Mouse (Mus musculus) adipose tissue, adult 10 weeks (tissue): ENCODE results near the gene Taok2. TPM values are rescaled to one million over a fixed set of nuclear protein-coding genes. Genes with fewer than 3 reads are reported as not detected.

ENCODE experiments used
- polyA plus RNA-seq: library from polyadenylated mRNA; stranded (reverse); fragments of 350-450 nt; fragmentation: Illumina TruSeq; extraction: RNeasy Lipid Tissue Mini Kit (QIAGEN cat#74804); gene quantifications from one replicate; pipeline ENCODE4 v1.2.3, GENCODE M21; 2014; ENCODE audit warnings: low read depth, low replicate concordance

Gene Taok2
- polyA plus RNA-seq, result 53.1 TPM

DNA sequence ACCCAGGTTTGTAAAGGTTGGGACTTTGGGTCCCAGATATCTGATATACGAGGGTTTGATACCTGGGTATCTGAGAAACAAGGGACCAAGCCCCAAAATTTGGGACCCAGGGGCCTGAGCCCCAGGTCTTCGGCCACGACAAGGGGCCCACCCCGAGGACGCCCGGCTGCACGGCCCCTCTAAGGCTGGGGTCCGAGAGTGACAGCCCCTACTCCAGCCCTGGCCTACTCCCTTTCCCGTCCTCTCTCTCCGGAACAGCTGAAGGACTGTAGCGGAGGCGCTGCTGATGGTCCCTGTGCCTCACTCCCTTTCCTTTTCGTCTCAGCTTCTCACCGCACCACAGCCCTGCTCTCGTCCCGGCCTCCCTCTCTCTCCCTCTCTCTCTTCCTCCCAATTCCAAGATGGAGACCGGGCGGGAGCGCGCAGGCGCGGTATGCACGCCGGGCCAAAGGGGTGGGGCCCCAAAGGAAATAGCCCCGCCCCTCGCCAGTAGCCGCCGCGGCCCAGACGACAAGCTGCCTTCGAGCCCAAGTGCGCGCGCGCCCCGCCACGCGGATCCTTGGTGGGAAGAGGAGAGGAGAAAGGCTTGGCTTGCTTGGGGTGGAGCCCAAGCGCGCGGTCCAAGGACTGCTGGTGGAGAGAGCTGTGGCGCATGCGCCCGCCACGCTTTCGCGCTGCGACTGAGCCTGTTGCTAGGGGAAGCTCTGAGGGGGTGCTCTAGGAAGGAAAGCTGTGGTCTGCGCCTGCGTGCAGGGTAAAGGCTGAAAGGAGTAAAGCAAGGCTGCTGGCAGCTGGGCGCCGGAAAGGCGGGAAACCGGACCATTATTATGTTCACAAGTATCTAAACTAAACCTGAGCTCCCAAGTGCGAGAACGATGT is at the start of gene Taok2:
TSS of gene Taok2 (minus strand) at position 418 of the 879 bp plus-strand sequence.

DNA sequence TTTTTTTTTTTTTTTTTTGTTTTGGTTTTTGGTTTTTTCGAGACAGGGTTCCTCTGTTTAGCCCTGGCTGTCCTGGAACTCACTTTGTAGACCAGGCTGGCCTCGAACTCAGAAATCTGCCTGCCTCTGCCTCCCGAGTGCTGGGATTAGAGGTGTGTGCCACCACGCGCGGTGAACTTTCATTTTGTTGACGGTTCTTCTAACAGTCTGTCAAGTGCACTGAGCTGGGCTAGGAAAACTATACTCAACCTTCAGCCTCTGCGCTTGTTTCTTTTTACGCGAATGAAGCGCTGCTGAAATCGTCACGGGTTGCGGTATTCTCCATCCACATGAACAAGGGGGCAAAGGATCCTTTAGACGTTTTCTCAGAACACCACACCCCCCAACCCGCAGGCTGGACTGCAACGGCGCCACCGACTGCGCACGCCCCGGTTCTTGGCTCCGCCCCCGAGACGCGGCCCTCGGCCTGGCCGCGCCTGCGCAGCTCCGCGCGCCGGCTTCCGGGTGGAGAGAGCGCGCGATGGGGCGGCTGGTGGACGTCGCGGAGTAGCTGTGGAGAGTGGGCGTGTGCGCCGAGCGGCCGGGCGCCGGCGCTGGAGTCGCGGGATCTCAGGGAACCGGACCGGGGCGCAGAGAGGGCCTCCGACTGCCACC is 44.0 kb upstream of the Taok2 start, which contains the start of gene Kctd13:
TSS of gene Kctd13 (plus strand) at position 496 of the 654 bp plus-strand sequence.

DNA sequence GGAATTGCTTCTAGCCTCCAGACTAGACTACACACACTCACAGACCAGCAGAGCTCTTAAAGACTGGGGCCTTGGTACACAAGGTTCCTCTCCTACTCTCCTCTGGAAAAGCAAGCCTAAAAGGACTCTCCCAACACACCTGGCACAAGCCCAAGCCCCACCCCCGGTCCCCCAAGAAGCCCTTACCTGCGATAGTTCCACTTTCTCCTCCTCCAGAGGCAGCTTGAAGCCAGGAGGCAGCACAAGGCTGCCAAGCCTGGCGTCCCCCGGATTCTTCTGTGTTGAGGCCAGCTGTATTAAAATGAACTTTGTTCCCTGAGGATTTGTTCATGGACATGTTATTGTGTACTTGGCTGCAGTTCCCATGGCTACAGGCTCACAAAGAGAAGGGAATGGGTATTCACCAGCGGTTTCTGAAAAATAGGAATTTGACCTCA is 38.1 kb upstream of the Taok2 start, which contains the start of gene Tmem219:
TSS of gene Tmem219 (minus strand) at position 294 of the 437 bp plus-strand sequence.

DNA sequence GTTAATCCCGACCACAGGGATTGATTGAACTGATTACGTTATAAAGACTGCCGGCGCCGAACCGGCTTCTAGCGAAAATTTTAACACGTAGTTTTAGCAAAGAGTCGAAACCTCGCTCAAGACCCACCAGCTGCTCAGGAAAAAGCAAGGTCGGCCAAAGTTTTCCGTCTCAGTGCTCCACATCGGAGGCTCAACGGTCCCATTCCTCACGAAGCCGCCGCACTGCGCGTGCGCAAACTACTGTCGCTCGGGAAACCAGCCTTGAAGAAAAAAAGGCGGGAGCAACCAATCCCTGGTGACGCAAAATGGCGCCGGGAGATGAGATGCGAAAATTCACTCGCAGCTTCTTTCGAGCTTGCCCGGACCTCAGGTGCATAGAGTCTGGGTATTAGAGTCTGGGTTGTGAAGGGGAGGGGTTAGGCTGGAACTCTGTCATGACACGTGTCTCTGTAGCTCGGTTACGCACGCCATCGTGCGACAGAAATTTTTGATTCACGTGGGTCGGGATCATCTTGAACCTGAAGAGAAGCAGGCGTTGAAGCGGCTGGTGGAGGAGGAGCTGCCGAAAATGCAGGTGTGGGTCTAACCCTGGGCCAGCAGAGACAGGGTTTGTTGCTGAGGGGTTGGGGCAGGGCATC is 22.2 kb downstream of the Taok2 start, which contains the start of gene Ino80e:
TSS of gene Ino80e (minus strand) at position 231 of the 638 bp plus-strand sequence.

DNA sequence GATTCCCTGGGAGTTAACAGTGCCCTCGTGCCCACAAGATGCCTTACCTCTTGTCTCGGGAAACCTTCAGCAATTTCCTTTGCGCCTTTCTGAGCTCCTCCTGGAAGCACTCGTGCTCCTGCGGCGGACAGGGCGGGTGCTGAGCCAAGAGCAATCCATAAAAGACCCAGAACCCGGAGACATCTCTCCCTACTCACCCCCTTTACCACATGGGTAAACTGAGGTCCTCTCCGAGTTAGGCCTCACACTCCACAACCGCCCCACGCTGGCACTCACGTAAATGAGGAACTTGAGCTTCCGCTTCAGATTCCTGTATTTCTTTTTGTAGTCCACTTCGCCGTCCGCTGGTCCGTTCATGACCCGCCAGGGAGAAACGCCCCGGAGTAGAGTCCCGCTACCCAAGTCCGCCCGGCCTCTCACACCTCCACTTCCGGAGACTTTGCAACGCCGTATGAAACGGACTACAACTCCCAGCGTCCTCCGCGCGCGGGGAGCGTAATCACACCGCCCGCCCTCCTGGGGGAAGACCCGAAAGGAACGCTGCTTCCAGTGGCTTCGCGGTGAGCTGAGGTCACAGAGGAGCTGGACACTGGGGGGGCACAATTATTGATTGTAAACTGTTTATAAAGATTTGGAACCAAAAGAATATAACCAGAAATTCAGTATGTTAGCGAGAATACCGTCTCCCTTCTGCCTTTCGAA is 22.9 kb downstream of the Taok2 start, which contains the start of gene Hirip3:
TSS of gene Hirip3 (plus strand) at position 544 of the 702 bp plus-strand sequence.

DNA sequence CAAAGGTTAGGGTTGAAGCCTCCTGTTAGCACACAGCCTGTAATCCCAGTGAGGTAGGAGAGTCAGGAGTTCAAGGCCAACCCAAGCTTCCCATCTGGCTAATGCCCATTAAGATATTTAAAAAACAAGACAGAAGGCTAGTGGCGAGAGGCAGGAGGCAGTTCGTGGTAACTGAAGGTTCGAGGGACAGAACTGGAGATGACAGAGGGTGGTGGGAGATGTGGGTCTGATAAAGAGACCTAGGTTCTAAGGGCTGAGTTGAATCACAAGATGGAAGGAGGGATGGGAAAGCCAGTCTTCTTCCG is 37.4 kb downstream of the Taok2 start, which contains the start of gene Doc2a:
TSS of gene Doc2a (plus strand) at position 301 of the 305 bp plus-strand sequence.

DNA sequence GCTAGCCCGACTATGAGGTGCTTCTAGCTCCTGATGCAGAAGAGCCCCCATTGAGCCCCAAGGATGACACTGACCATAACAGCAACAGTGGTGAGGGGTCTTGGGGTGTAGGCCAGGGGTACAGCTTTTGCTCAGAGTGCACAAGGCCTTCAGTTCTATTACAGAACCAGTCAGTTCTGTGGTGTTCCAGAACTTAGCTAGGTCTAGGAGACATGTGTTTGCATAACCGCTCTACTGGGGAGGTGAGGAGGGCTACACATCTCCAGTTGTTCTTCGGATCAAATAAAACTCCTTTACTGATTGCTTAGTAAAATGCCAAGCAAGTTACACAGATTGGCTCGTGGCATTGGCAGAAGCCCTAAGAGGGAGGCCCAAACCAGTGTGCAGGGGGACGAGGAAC is 53.0 kb downstream of the Taok2 start, which contains the start of gene 4930451I11Rik:
TSS of gene 4930451I11Rik (minus strand) at position 101 of the 400 bp plus-strand sequence.

Other genes starting within 250 kb of the Taok2 start
- gene Sgf29, start 235.4 kb downstream of the Taok2 start, polyA plus RNA-seq, result 23.6 TPM
- gene Sult1a1, start 208.3 kb downstream of the Taok2 start, polyA plus RNA-seq, result 157 TPM
- gene Bola2, start 189.3 kb downstream of the Taok2 start, polyA plus RNA-seq, result 28.1 TPM
- 15.2 TPM for gene Slx1b, start 188.9 kb downstream of the Taok2 start, polyA plus RNA-seq
- gene Coro1a, start 176.9 kb downstream of the Taok2 start, polyA plus RNA-seq, result 29.4 TPM
- 92.1 TPM for gene Mapk3, start 125.1 kb downstream of the Taok2 start, polyA plus RNA-seq
- gene Gdpd3, start 118.4 kb downstream of the Taok2 start, polyA plus RNA-seq, result 3.7 TPM
- gene Ypel3, start 107.7 kb downstream of the Taok2 start, polyA plus RNA-seq, result 135 TPM
- gene Tbx6, start 103.2 kb downstream of the Taok2 start, polyA plus RNA-seq, result 1.4 TPM
- gene Ppp4c, start 92.2 kb downstream of the Taok2 start, polyA plus RNA-seq, result 76.2 TPM
- 5.7 TPM for gene Fam57b, start 87.0 kb downstream of the Taok2 start, polyA plus RNA-seq
- 1.2 TPM for gene 4930451I11Rik, start 53.1 kb downstream of the Taok2 start, polyA plus RNA-seq
- gene Doc2a, start 37.3 kb downstream of the Taok2 start, polyA plus RNA-seq, result not detected
- gene Hirip3, start 22.7 kb downstream of the Taok2 start, polyA plus RNA-seq, result 20.1 TPM
- gene Ino80e, start 22.3 kb downstream of the Taok2 start, polyA plus RNA-seq, result 32.6 TPM
- 58.2 TPM for gene Tmem219, start 38.2 kb upstream of the Taok2 start, polyA plus RNA-seq
- gene Kctd13, start 44.2 kb upstream of the Taok2 start, polyA plus RNA-seq, result 12.5 TPM
- 0.30 TPM for gene Asphd1, start 64.9 kb upstream of the Taok2 start, polyA plus RNA-seq
- 1.5 TPM for gene Sez6l2, start 65.9 kb upstream of the Taok2 start, polyA plus RNA-seq
- gene Cdipt, start 91.2 kb upstream of the Taok2 start, polyA plus RNA-seq, result 96.0 TPM
- 29.3 TPM for gene Cdiptos, start 91.4 kb upstream of the Taok2 start, polyA plus RNA-seq
- gene Mvp, start 129.9 kb upstream of the Taok2 start, polyA plus RNA-seq, result 50.9 TPM
- 1.6 TPM for gene Pagr1b, start 131.8 kb upstream of the Taok2 start, polyA plus RNA-seq
- gene Pagr1a, start 132.6 kb upstream of the Taok2 start, polyA plus RNA-seq, result not detected
- gene Gm42742, start 136.4 kb upstream of the Taok2 start, polyA plus RNA-seq, result 26.3 TPM
- 2.7 TPM for gene Prrt2, start 136.5 kb upstream of the Taok2 start, polyA plus RNA-seq
- gene Maz, start 142.3 kb upstream of the Taok2 start, polyA plus RNA-seq, result 78.3 TPM
- gene Kif22, start 157.8 kb upstream of the Taok2 start, polyA plus RNA-seq, result 3.2 TPM
- gene Zg16, start 202.6 kb upstream of the Taok2 start, polyA plus RNA-seq, result 1.4 TPM
- gene AI467606, start 206.7 kb upstream of the Taok2 start, polyA plus RNA-seq, result 12.4 TPM
- 1.2 TPM for gene Qprt, start 237.5 kb upstream of the Taok2 start, polyA plus RNA-seq